Mouse (Mus musculus) G1E-ER4 (cell line): Measurements from ENCODE around the gene Fam53a. TPM values are rescaled to one million over a fixed set of nuclear protein-coding genes. Genes with fewer than 3 reads are reported as not detected.

Experiments
- GATA1 ChIP-seq: IDR thresholded peaks from one replicate; pipeline ENCODE4 v1.8.0; 2012; ENCODE audit warnings: low read length, inconsistent platforms
- polyA plus RNA-seq: library from polyadenylated mRNA; stranded (reverse); fragments of >175 nt; gene quantifications from 2 replicates; pipeline ENCODE4 v1.2.3, GENCODE M21; 2012

The Fam53a gene
- polyA plus RNA-seq, 1 experiment, result 151 TPM

DNA sequence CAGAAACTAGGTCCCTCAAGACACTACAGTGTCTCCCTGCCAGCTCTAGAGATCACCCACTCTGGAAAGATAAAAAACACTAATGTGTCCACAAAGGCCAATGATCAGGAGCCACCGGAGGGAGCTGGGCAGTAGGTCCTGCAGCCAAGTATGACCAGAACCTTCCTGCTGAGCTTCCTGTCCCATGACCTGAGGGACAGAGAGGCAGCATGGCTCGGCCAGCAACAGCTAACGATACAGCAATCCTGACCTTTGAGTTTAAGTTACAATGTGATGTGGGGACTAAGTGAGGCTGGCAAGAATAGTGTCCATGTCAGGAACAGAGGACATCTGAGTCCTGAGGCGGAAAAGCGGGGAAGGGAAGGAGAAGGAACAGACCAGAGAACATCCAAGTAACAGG, 24.1 kb downstream of the Fam53a start:
- no peak for TF ChIP-seq GATA1

DNA sequence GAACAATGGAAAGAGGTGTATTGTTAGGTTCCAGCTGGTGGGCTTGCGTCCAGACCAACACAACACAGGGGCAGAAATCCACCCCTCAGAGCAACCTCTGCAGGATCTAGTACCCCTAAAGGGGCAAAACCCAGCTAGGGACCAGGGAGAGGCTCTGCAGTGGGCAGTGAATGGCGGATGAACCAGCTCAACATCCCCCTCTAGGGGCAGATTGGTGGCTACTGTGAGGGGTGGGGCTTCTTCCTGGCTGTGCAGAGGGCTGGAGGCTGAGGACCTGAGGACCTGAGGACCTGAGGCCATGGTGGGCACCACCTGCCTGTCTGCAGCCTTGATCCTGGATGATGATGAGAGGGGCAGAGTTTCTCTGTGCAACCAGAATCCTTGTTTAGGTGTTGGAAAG, 35.8 kb downstream of the Fam53a start:
- TF ChIP-seq GATA1, result no peak

DNA sequence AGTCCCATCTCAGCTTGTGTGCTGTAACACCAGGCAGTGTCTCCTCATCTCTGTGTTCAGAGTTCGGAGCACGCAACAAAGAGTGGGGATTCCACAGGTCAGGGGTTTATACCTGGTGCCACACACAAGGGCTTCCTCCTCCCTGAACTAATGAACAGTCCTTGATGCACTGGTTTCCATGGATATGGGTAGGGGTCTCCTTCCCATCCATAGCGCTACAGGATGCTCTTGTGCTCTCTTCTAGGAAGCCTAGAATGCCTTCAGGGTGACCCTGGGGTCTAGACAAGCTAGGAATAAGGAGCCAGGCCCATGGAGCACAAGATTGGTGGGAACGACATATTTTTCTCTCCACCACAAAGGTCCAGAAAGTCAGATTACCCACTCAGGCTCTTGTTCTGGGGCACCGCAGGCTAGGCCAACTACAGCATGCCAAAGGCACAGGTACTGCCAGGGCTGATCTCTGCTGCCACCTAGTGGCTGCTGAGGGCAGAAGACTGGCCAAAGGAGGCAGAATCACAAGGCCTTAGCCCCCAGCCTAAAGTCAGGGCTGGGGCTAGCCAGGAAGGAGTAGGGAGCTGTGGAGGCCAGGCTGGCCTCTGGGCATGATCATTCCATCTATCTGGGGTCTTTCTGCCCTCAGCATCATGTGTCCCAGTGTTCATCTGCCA, 40.1 kb downstream of the Fam53a start:
- no peak for TF ChIP-seq GATA1

DNA sequence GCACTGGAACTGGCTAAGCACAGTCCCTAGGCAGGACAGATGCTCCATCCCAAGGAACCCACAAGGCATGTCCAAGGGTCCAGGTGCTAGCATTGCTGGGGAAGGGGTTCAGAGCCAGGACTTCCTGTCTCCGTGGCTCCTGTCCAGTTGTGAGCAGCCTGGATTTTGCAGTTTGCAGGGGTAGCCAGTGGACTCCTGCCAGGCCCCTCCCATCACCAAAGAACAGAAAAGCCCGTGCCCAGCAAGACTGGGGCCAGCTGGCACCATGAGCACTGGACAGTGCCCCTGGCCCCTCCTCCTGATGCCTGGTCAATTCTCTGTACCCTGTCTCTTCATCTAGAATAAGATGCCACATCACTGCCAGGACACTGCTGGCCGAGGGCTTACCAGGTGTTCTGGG, 41.4 kb downstream of the Fam53a start:
- TF ChIP-seq GATA1, result no peak

DNA sequence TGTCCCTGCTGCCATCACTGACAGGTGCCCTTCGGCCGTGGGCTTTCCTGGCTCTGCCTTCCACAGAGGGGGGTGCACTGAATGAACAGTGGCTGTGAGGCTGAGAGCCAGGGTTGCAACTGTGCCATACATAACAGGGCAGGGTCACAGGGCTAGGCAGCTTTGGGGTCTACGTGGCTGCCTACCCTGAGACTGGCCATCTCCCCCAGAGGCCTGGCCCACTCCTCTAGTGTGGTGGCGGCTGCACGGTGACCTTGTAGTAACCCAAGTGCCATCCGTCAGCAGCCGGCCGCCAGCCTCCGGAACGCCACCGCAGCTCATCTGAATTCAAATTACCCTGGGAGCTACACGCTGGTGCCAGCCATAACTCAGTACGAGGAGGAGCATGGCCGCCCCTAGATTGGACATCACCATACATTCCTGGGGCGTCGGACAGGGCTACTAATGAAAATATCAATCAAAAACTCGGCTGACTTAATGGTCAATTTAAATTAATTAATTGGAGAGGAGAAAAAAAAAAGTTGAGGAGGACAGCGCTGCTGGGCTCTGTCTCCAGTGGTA, 41.9 kb downstream of the Fam53a start:
- no peak for TF ChIP-seq GATA1

DNA sequence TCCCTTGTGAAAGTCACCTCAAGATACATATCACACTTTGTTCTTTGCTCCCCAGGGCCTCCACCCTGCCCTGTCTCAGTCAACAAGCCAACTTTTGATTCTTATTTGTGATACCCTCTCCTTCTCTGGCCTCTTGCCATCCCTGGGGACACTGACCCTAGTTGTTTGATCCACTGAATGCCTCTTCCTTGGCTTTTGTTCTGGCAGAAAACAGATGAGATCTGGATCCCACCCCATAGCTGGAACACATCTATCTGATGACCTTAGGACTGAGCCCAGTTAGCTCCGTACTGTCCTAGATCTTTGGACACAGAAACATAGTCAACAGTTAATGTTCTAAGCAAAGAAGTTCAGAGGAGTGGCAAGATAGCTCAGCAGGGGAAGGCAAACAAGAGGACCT, 49.1 kb downstream of the Fam53a start:
- no peak for TF ChIP-seq GATA1

DNA sequence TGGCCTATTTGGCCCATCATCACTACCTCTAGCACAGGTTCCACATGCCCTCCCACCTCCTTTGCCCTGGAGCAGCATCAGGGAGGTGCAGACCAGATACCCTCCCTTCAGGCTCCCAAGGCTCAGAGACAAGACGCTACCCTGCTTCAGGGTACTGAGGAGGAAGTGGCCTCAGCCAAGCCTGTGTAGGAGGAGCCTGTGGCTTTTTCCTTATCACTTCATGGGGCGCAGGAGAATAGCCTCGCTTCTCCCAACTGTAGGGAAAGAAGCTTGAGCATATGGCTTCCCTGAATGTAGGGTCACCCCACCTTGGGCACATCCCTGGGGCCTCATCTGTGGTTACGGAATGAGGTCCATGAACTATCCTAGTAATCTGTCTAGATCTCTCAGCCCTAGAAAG, 55.2 kb downstream of the Fam53a start:
- no peak for TF ChIP-seq GATA1

DNA sequence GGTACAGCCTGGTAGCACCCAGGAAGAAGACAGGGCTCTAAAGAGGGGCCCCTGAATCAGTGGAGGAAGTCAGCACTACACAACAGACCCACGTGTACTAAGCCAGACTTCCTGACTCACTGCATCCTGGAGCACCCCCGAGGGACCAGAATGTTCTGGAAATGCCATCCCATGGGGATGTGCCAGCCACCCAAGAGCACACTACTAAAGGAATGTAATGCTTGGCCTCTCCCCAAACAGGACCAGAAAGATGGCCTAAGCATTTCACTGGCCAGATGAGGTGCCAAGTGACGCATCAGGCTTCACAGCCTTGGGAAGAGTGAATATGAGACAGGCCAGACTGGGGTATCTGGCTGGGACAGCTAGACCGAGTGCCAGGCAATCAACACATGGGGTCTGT, 63.5 kb downstream of the Fam53a start:
- no peak for TF ChIP-seq GATA1

DNA sequence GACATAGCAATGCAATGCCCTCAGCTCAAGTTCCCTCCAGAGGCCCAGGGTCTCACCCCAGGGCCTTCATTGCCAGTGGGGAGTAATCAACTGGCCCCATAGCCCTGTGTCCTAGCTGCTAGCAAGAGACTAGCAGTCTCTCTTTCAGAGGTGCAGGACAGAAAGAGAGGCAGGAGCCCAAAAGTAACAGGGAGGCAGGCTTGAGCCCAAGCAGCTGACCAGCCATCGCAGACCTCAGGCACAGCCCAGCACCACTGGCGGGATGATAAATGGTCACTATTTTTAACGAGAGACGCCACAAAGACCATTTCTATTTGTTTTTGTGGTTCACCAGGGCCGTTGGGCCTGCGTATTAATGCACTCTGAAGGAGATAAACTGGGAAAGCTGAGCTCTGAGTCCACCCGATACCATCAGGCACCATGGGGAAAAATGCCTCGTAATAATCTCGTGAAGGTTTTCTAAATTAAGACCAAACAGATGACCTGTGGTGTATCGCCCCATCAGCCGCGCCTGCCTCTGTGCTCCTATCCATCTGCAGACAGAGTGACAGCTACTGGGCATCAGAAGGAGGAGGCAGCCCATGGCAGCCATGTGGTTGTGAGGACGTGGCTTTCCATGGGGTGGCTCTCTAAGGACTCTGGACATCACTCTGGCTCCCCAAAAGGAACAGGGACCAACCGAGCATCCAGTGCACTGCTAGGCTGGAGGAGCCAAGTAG, 73.0 kb downstream of the Fam53a start:
- no peak for TF ChIP-seq GATA1

Other genes starting within 250 kb of the Fam53a start
- not detected in 2 replicates for gene Nkx1-1, start 195.7 kb downstream of the Fam53a start, polyA plus RNA-seq
- not detected in 2 replicates for gene Gm9903, start 290 bp upstream of the Fam53a start, polyA plus RNA-seq
- 151 and 221 TPM in 2 replicates for gene Slbp, start 22.9 kb upstream of the Fam53a start, polyA plus RNA-seq
- 50.5 and 88.8 TPM in 2 replicates for gene Tacc3, start 28.5 kb upstream of the Fam53a start, polyA plus RNA-seq
- 12.1 and 13.3 TPM in 2 replicates for gene Tmem129, start 28.8 kb upstream of the Fam53a start, polyA plus RNA-seq
- gene Fgfr3, start 92.0 kb upstream of the Fam53a start, polyA plus RNA-seq, result not detected in 2 replicates
- gene Letm1, start 153.2 kb upstream of the Fam53a start, polyA plus RNA-seq, result 36.7 and 39.6 TPM in 2 replicates
- 11.3 and 11.6 TPM in 2 replicates for gene Nsd2, start 191.1 kb upstream of the Fam53a start, polyA plus RNA-seq